In genomic region chr11:63545516-63545915, GRCm38 (mm10) we compare ENCODE assay signal across 11 mouse cellular contexts.
DNase-seq lines count a peak whose midpoint lies in the region; ATAC-seq lines count a peak whose summit lies in the region.
"Had no signal": no experiment of that assay in that cellular context is flagged by ENCODE, and none has a peak within 500 bp of the region (broad histone marks: within the 10 kb centered on the region; RNA-seq: fewer than 3 reads in every experiment).

No protein-coding gene starts in this region.

- no peaks in the 10 kb centered on the region for H3K27me3 ChIP-seq in intestine, embryonic 16.5 days (replicated peaks; ENCODE audit: control insufficient read depth, insufficient read depth, low read length)
- H3K27me3 ChIP-seq: liver, embryonic 15.5 days had no signal

- no peak overlapping the region for H3K27ac ChIP-seq in intestine, embryonic 16.5 days (ENCODE audit: low read length)
- H3K27ac ChIP-seq: heart, embryonic 13.5 days; hindbrain, postnatal 0 days; liver, embryonic 15.5 days had no signal

- H3K4me2 ChIP-seq in intestine, embryonic 16.5 days (ENCODE audit: low read depth, low read length) = no peak overlapping the region
- H3K4me2 ChIP-seq: heart, embryonic 13.5 days; liver, embryonic 15.5 days had no signal

- no peak overlapping the region for H3K4me3 ChIP-seq in intestine, embryonic 16.5 days (ENCODE audit: low read length)
- H3K4me3 ChIP-seq: heart, embryonic 13.5 days; liver, embryonic 15.5 days had no signal

- WGBS in intestine, embryonic 16.5 days = 19% methylated on average over 7 of the region's 7 CpGs

- DNase-seq in kidney, postnatal 10 days = peak; percentile 20
- DNase-seq in kidney, postnatal 25 days = no peak
- peak; percentile 50 for DNase-seq in Muller cell, postnatal 12 days (ENCODE audit: inconsistent ontology term)
- peak; percentile 42 for DNase-seq in embryo, embryonic 10.5 days (ENCODE audit: low spot score)
- no peak for DNase-seq in thymus, postnatal 36 days
- DNase-seq in lung, postnatal 4 days = no peak

- H3K36me3 ChIP-seq in intestine, embryonic 16.5 days (ENCODE audit: control insufficient read depth, insufficient read depth, low read length) = no peaks in the 10 kb centered on the region
- H3K36me3 ChIP-seq: heart, embryonic 13.5 days; liver, embryonic 15.5 days had no signal

- H3K9ac ChIP-seq in intestine, embryonic 16.5 days (ENCODE audit: low read depth, low read length) = peak overlapping the region; percentile 11; the same call in 1 of the 2 replicates
- H3K9ac ChIP-seq: heart, embryonic 13.5 days; liver, embryonic 15.5 days had no signal

- ATAC-seq in intestine, embryonic 16.5 days = 0 out of 2 replicates have a peak, but pooled peaks have one; percentile 42
- ATAC-seq in megakaryocyte-erythroid progenitor cell, adult 5-6 weeks (replicated peaks; ENCODE audit: low FRiP score, low TSS enrichment, poor library complexity, severe bottlenecking) = no peak
- ATAC-seq: hindbrain, postnatal 0 days had no signal

- peaks cover 5% of the 10 kb centered on the region; the same call in 1 of the 2 replicates for H3K4me1 ChIP-seq in intestine, embryonic 16.5 days (ENCODE audit: control insufficient read depth, insufficient read depth, low read length)
- H3K4me1 ChIP-seq: liver, embryonic 15.5 days had no signal

- no peaks in the 10 kb centered on the region for H3K9me3 ChIP-seq in intestine, embryonic 16.5 days (ENCODE audit: control insufficient read depth, low read length)
- H3K9me3 ChIP-seq: heart, embryonic 13.5 days; liver, embryonic 15.5 days had no signal

Comparison
In these comparisons a context has a peak if more than half of its experiments do, and no peak if none do; other contexts are left out.
1. DNase-seq: peak in kidney, postnatal 10 days (single experiment), Muller cell, postnatal 12 days (single experiment) and embryo, embryonic 10.5 days (single experiment); none in kidney, postnatal 25 days (0 of 2), thymus, postnatal 36 days (0 of 2) and lung, postnatal 4 days (0 of 2).